Mouse (Mus musculus) ES-Bruce4 (cell line): ENCODE measurements around the gene Sympk. TPM values are rescaled to one million over a fixed set of nuclear protein-coding genes. Genes with fewer than 3 reads are reported as not detected.
A peak's percentile ranks its signal among the peaks of the same experiment; 100 is the strongest.

Experiments used
- H3K27ac ChIP-seq: 2 replicates; pipeline ENCODE4 v1.5.1; 2012; ENCODE audit warnings: low read length, inconsistent platforms; ENCODE audit not compliant: insufficient read depth
- H3K27me3 ChIP-seq: 2 replicates; pipeline ENCODE4 v1.6.1; 2012; ENCODE audit warnings: mild to moderate bottlenecking, low read length, inconsistent platforms; ENCODE audit not compliant: control insufficient read depth, poor library complexity, insufficient read depth, severe bottlenecking
- H3K36me3 ChIP-seq: 2 replicates; pipeline ENCODE4 v1.6.1; 2012; ENCODE audit warnings: inconsistent platforms, mild to moderate bottlenecking, low read length, moderate library complexity; ENCODE audit not compliant: control insufficient read depth, poor library complexity, insufficient read depth, severe bottlenecking
- H3K4me1 ChIP-seq: one replicate; pipeline ENCODE4 v1.8.1; 2011; ENCODE audit warnings: low read length; ENCODE audit not compliant: control insufficient read depth, insufficient read depth
- H3K4me3 ChIP-seq: 2 replicates; pipeline ENCODE4 v1.5.1; 2011; ENCODE audit warnings: low read depth, mild to moderate bottlenecking, low read length
- H3K9ac ChIP-seq: 2 replicates; pipeline ENCODE4 v1.6.1; 2012; ENCODE audit warnings: low read depth, mild to moderate bottlenecking, inconsistent platforms; ENCODE audit not compliant: poor library complexity, severe bottlenecking
- H3K9me3 ChIP-seq: replicated peaks from 2 replicates; pipeline ENCODE4 v1.6.1; 2012; ENCODE audit warnings: mild to moderate bottlenecking, low read length, inconsistent platforms; ENCODE audit not compliant: control insufficient read depth, poor library complexity, insufficient read depth, severe bottlenecking
- CTCF ChIP-seq: IDR thresholded peaks from one replicate; pipeline ENCODE4 v1.8.1; 2011; ENCODE audit warnings: low read depth, low read length
- EP300 ChIP-seq: IDR thresholded peaks from 2 replicates; pipeline ENCODE4 v1.6.1; 2011; ENCODE audit warnings: low read depth, low read length; ENCODE audit not compliant: insufficient read depth
- POLR2A ChIP-seq: IDR thresholded peaks from one replicate; pipeline ENCODE4 v1.8.1; 2011; ENCODE audit warnings: low read length; ENCODE audit not compliant: insufficient read depth
- polyA plus RNA-seq: library from polyadenylated mRNA; stranded (reverse); fragments of >200 nt; gene quantifications from 2 replicates; pipeline ENCODE4 v1.2.4, GENCODE M21; 2011; ENCODE audit warnings: low read depth; ENCODE audit not compliant: missing spikeins, insufficient read depth, insufficient read length

Gene Sympk
- polyA plus RNA-seq, 1 experiment, result 102 TPM

GRCm38 (mm10) chr7:19000421-19000820, 23.8 kb upstream of the Sympk start:
- H3K36me3 ChIP-seq, result peaks cover 1% of the 10 kb centered on the region
- H3K4me1 ChIP-seq, result peaks cover 2% of the 10 kb centered on the region
- H3K27ac ChIP-seq, result no peak overlapping the region
- no peaks in the 10 kb centered on the region for H3K27me3 ChIP-seq
- H3K4me3 ChIP-seq, result peak overlapping the region; percentile 33
- H3K9ac ChIP-seq, result peak overlapping the region; percentile 64
- no peaks in the 10 kb centered on the region for H3K9me3 ChIP-seq
- no peak for TF ChIP-seq EP300
- no peak for TF ChIP-seq POLR2A
- TF ChIP-seq CTCF, result no peak

- Histone ChIP-seq H3K4me3 (peak overlapping the region; percentile 8), H3K4me1 (peaks cover 2% of the 10 kb centered on the region), H3K27ac (peak overlapping the region; percentile 41)
These were observed 22.9 kb upstream of the Sympk start for GRCm38 (mm10) chr7:19001066-19001806.

GRCm38 (mm10) chr7:19001807-19002085, 22.4 kb upstream of the Sympk start:
- peak overlapping the region; percentile 41; the same call in 1 of the 2 replicates for H3K27ac ChIP-seq
- no peaks in the 10 kb centered on the region for H3K27me3 ChIP-seq
- TF ChIP-seq CTCF (no peak), EP300 (no peak), POLR2A (no peak)
- H3K9me3 ChIP-seq, result no peaks in the 10 kb centered on the region
- H3K36me3 ChIP-seq, result peaks cover 5% of the 10 kb centered on the region; the same call in 1 of the 2 replicates
- no peak overlapping the region for H3K4me3 ChIP-seq
- H3K9ac ChIP-seq, result peak overlapping the region; percentile 64
- peaks cover 2% of the 10 kb centered on the region for H3K4me1 ChIP-seq

More at GRCm38 (mm10) chr7:19001066-19001806, 22.9 kb upstream of the Sympk start:
- peak overlapping the region; percentile 64 for H3K9ac ChIP-seq
- peaks cover 5% of the 10 kb centered on the region; the same call in 1 of the 2 replicates for H3K36me3 ChIP-seq
- peak; percentile 57 for TF ChIP-seq POLR2A
- TF ChIP-seq EP300, result no peak
- H3K27me3 ChIP-seq, result no peaks in the 10 kb centered on the region
- no peaks in the 10 kb centered on the region for H3K9me3 ChIP-seq

GRCm38 (mm10) chr7:19002115-19002514, 22.1 kb upstream of the Sympk start:
- peaks cover 5% of the 10 kb centered on the region; the same call in 1 of the 2 replicates for H3K36me3 ChIP-seq
- peaks cover 2% of the 10 kb centered on the region for H3K4me1 ChIP-seq
- no peaks in the 10 kb centered on the region for H3K27me3 ChIP-seq
- peak overlapping the region; percentile 90 for H3K9ac ChIP-seq
- peak overlapping the region; percentile 41; the same call in 1 of the 2 replicates for H3K27ac ChIP-seq
- no peak overlapping the region for H3K4me3 ChIP-seq
- no peaks in the 10 kb centered on the region for H3K9me3 ChIP-seq
- TF ChIP-seq POLR2A (no peak), EP300 (no peak), CTCF (no peak)

- peaks cover 2% of the 10 kb centered on the region for H3K4me1 ChIP-seq
- H3K4me3 ChIP-seq, result peak overlapping the region; percentile 81
- H3K27ac ChIP-seq, result peak overlapping the region; percentile 86
- no peak for TF ChIP-seq EP300
- TF ChIP-seq POLR2A, result peak; percentile 80
- no peak for TF ChIP-seq CTCF
- H3K9ac ChIP-seq, result peak overlapping the region; percentile 90
- no peaks in the 10 kb centered on the region for H3K9me3 ChIP-seq
- H3K36me3 ChIP-seq, result peaks cover 5% of the 10 kb centered on the region; the same call in 1 of the 2 replicates
- H3K27me3 ChIP-seq, result no peaks in the 10 kb centered on the region
These were observed 21.2 kb upstream of the Sympk start for GRCm38 (mm10) chr7:19002848-19003498.
